Mouse (Mus musculus) right cerebral cortex, postnatal 36 days (tissue): Measurements from ENCODE around the gene Tnn.
A peak's percentile ranks its signal among the peaks of the same experiment; 100 is the strongest.

Experiments
- DNase-seq, 2 experiments: peaks; one replicate each; pipeline ENCODE4 v3.0.0; 2022; ENCODE audit warnings: low spot score in 2 of 2, mixed read lengths in 1 of 2

Tnn gene

DNA sequence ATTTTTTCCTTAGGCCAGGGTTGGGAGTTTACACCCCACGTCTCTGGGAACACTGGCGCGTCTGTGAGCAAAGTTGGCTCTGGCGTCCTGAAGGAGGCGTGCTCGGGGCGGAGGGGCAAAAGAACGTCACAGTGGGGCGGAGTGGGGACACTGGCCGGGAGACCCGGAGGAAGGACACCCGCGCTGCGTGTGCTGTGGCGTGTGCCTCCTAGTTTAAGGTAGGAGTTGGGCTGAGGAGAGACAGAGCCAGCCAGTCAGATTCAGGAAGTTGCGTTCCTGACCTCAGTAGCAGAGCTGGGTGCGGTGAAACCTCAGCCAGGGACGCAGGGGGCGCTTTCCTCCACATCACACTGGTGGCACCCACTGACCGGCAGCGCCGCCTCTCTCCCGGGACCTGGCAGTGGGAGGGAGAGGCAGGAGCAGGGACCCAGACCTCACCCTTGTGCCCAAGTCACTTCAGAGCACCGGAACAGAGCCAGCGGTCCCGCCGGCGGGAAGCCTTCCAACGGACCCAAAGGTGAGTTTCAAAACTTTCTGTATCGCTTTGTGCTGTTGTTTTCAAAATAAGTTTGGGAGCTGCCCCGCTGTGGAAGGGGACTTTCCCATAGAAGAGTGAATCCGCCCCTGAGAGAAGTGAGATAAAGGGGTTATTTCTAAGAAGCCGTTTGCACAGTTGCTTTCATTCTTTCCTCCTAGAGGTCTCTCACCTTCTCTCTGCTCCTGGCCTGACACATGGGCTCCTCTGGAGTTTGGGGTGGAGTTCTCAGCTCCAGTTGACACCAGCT lies 109.0 kb downstream of the Tnn start, which contains the start of gene 4930523C07Rik:
Gene 4930523C07Rik (plus strand): TSS at position 146 of the 785 bp plus-strand sequence.
- no peak for DNase-seq

DNA sequence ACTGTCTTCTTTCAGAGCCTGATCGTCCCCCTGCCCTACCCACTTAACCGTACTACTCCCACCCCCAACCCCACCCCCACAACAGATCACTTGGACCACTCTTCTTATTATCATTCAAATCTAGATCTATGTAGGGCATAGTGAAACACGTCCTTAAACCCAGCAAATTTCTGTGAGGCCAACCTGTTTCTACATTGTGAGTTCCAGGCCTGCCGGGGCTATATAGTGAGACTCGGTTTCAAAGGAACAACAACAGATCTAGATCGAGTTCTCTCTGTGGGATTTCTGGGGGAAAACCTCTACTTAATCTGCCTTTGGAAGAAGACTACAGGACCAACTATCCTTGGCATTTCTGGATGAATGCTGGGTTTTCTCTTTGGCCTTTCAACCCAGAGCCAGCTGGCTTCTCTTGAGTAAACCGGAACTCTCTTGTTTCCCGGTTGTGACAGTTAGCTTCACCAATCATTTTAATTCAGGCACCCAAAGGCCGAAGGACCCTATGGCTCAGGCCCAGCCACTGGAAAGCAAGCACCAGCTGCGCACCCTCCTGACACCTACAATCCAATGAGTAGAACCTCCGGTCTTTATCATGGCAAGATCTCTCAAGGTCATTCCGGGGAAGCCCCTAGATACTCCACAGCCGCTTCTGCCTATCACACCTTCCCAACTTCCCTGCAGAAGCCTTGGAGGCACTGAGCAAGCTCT lies 110.0 kb downstream of the Tnn start:
- DNase-seq = no peak

DNA sequence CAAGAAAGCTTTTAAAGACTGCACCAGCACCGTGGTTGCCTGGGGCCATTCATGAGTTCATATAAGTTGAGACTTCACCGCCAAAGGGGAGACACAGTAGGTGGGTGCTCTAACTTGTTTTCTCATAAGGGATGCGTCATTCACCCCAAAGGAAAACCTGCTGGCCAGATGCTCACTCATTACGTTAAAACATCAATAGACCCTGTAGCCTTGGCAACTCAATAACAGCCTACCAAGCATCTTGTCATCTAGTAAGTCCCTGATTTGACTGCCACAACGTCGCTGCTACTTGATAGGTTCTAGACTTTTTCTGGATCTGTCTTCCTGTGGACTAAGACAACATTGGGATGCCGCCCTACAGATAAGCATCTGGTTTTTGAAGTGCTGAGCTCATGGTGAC lies 111.0 kb downstream of the Tnn start:
- no peak for DNase-seq

DNA sequence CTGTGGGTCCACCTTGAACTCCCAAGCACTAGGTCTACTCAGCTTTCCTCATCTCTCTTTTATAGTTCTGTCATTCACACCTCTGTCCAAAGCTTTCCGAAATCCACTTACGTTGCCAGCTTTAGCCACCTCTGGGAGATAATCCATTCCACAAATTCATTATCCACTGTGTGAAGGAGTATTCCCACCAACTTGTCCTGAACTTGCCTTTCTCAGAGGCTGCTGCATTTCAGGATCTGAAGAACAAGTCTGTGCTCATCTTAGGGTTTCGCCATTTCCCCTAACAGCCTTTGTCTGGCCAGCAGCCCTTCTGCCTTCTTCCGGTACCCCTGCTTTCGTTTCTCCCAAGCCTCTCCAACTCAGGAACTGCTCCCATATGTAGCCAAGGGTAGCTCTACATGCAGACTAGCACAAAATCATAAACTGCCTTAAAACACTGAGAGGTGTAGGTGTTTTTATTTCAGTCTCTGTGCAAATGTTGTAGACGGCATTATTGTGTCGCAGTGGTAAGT lies 112.1 kb downstream of the Tnn start:
- DNase-seq = no peak

- DNase-seq = no peak
These were observed 113.3 kb downstream of the Tnn start for GRCm38 (mm10) chr1:160039951-160040645.

DNA sequence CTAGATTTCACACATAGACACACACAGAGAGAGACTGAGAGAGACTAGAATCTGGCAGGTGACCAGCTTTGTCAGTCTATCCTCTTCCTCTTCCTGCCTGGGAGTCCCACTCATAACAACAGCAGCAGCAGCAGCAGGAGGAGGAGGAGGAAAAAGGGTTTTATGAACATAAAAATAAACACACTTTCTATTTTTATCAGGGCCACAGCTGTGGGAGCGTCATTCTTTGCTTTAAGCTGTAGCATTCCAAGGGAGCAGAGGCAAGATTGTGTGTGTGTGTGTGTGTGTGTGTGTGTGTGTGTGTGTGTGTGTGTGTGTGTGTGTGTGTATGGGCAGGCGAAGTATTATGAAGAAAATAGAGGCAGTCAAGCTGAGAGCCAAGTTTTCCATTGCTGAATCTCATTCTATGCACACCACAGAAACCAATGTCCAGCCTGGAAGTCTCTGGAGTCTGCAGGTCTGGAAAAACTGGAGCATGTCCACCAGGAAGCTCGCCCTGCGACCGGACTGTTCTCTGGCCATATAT lies 116.3 kb downstream of the Tnn start:
- peak; percentile 33 to 47 for DNase-seq

DNA sequence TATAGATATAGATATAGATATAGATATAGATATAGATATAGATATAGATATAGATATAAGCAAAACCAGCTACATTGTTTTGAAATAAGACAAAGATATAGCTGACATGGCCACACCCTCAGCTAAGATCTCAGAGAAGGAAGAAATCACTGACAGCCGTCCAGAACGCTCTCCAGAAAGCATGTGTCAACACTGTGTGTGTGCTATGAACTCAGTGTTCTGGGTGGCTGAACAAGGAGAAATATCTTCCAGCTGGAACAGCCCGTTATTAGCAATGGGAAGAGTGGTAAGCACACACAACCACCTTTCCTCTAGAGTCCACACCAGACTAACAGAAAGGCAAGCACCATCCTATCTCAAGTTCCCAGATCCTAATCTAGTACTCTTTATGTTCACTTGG lies 117.8 kb downstream of the Tnn start:
- no peak for DNase-seq
